9 mouse cellular contexts compared by ENCODE assay signal in the genomic region with DNA sequence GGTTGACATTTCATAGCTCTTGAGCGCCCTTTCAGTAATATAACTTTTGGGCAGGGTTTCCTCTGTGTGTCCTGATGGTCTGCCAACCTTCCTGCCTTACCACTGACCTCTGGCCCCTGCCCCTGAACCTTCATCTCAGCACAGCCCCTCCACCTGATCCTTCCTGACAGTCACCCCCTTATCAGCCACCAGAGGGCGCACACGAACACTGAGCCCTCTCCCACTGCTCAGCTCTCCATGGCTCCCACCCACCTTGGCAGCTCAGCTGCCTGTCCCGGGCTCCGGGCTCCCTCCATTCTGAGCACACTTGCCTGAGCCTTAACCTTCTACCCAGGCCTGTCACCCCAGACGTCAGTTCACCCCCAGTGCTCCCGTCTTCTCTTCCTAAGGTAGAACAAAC. TPM values are rescaled to one million over a fixed set of nuclear protein-coding genes. Genes with fewer than 3 reads are reported as not detected.
DNase-seq lines count a peak whose midpoint lies in the region; ATAC-seq and TF ChIP-seq lines count a peak whose summit lies in the region.
"Had no signal": no experiment of that assay in that cellular context is flagged by ENCODE, and none has a peak within 500 bp of the region (broad histone marks: within the 10 kb centered on the region; RNA-seq: fewer than 3 reads in every experiment).

No protein-coding gene starts in this region.

- peaks cover 28% of the 10 kb centered on the region for H3K27me3 ChIP-seq in kidney, embryonic 14.5 days (ENCODE audit: control insufficient read depth, insufficient read depth, low read length)
- H3K27me3 ChIP-seq in E14TG2a.4 (ENCODE audit: insufficient read depth, low read length), result peaks cover 25% of the 10 kb centered on the region

- no peak overlapping the region for H3K4me2 ChIP-seq in kidney, embryonic 14.5 days (replicated peaks; ENCODE audit: low read depth, low read length)

- intact Hi-C loops in left cerebral cortex, postnatal 4 days (cut with DNase I), result loop anchor here (5.0 to 10.0 kb wide), 2 partner anchors 63 to 166 kb away; a partner anchor contains a TSS

- H3K36me3 ChIP-seq in kidney, embryonic 14.5 days (ENCODE audit: control insufficient read depth, insufficient read depth, low read length), result no peaks in the 10 kb centered on the region
- peaks cover 3% of the 10 kb centered on the region; the same call in 1 of the 2 replicates for H3K36me3 ChIP-seq in E14TG2a.4 (ENCODE audit: insufficient read depth, low read length)

- H3K4me3 ChIP-seq in kidney, embryonic 14.5 days (ENCODE audit: low read length), result no peak overlapping the region
- peak overlapping the region; percentile 75; the same call in 1 of the 2 replicates for H3K4me3 ChIP-seq in E14TG2a.4 (replicated peaks; ENCODE audit: low read length)
- H3K4me3 ChIP-seq: erythroblast, embryonic 14.5 days had no signal

- H3K9ac ChIP-seq in kidney, embryonic 14.5 days (ENCODE audit: low read depth, low read length), result no peak overlapping the region

- peak; percentile 59 for DNase-seq in kidney, adult 11 months
- DNase-seq in c-Kit-positive CD71-negative TER-119-negative erythroid progenitor cells, embryonic 14.5 days (ENCODE audit: low read depth), result peak; percentile 63
- peak; percentile 50 to 66 for DNase-seq in gastrocnemius, postnatal 4 days (ENCODE audit: low spot score in 2 of 2)
- peak; percentile 75 for DNase-seq in left cerebral cortex, postnatal 4 days
- DNase-seq in retina, adult 2 months (ENCODE audit: low read depth, low spot score), result peak; percentile 48

- WGBS in kidney, embryonic 14.5 days, result 3% methylated on average over 7 of the region's 7 CpGs

- no peaks in the 10 kb centered on the region for H3K9me3 ChIP-seq in kidney, embryonic 14.5 days (ENCODE audit: control insufficient read depth, low read length)
- no peaks in the 10 kb centered on the region for H3K9me3 ChIP-seq in E14TG2a.4 (ENCODE audit: low read length)

- TF ChIP-seq CTCF in E14TG2a.4 (conservative IDR thresholded peaks at IDR 0.05; ENCODE audit: low read length), result peak; percentile 72

- ATAC-seq in kidney, embryonic 14.5 days (ENCODE audit: low FRiP score, low TSS enrichment), result no peak
- no peak for ATAC-seq in activated CD4-positive, CD25-positive, alpha-beta regulatory T cell, adult 4 months

- no peak overlapping the region for H3K27ac ChIP-seq in kidney, embryonic 14.5 days (ENCODE audit: low read depth, low read length)

- peaks cover 24% of the 10 kb centered on the region for H3K4me1 ChIP-seq in kidney, embryonic 14.5 days (ENCODE audit: control insufficient read depth, insufficient read depth, low read length)
- H3K4me1 ChIP-seq in E14TG2a.4 (replicated peaks; ENCODE audit: low read depth, low read length), result peaks cover 88% of the 10 kb centered on the region

RNA-seq across cellular contexts. Expression of a gene that starts 2.1 kb away (rescaled TPM):
- polyA plus RNA-seq in kidney, embryonic 14.5 days (2014; fragmentation: Nextera tagmentation; extraction: Ambion mirVana), result 7.6 and 11.6 TPM in 2 replicates
- under 1 TPM; 0.25 to 0.44 TPM for total RNA-seq in gastrocnemius, postnatal 4 days (2021)
- 1 to 10 TPM; 5.4 to 6.1 TPM for total RNA-seq in left cerebral cortex, postnatal 4 days (2021)
- 1 to 10 TPM; 2.4 to 3.1 TPM for polyA plus RNA-seq in activated CD4-positive, CD25-positive, alpha-beta regulatory T cell, adult 4 months (2017; shearing (Covaris generic))

RNA-seq across cellular contexts. Expression of a gene that starts 3.5 kb away (rescaled TPM):
- 25.4 and 60.7 TPM in 2 replicates for polyA plus RNA-seq in kidney, embryonic 14.5 days (2014; fragmentation: Nextera tagmentation; extraction: Ambion mirVana)
- total RNA-seq in gastrocnemius, postnatal 4 days (2021), result 10 to 100 TPM; 35.8 TPM
- 100 to 1,000 TPM; 295 to 304 TPM for total RNA-seq in left cerebral cortex, postnatal 4 days (2021)
- polyA plus RNA-seq in activated CD4-positive, CD25-positive, alpha-beta regulatory T cell, adult 4 months (2017; shearing (Covaris generic)), result 10 to 100 TPM; 11.1 to 16.9 TPM

RNA-seq across cellular contexts. Expression of a gene that starts 22.5 kb away (rescaled TPM):
- 51.4 and 52.7 TPM in 2 replicates for polyA plus RNA-seq in kidney, embryonic 14.5 days (2014; fragmentation: Nextera tagmentation; extraction: Ambion mirVana)
- 10 to 100 TPM; 49.2 to 50.2 TPM for total RNA-seq in gastrocnemius, postnatal 4 days (2021)
- 10 to 100 TPM; 22.6 to 28.2 TPM for total RNA-seq in left cerebral cortex, postnatal 4 days (2021)
- 10 to 100 TPM; 10.2 to 18.0 TPM for polyA plus RNA-seq in activated CD4-positive, CD25-positive, alpha-beta regulatory T cell, adult 4 months (2017; shearing (Covaris generic))

RNA-seq across cellular contexts. Expression of a gene that starts 22.5 kb away (rescaled TPM):
- 240 and 276 TPM in 2 replicates for polyA plus RNA-seq in kidney, embryonic 14.5 days (2014; fragmentation: Nextera tagmentation; extraction: Ambion mirVana)
- 10 to 100 TPM; 90.0 to 97.6 TPM for total RNA-seq in gastrocnemius, postnatal 4 days (2021)
- 10 to 100 TPM; 41.9 to 50.6 TPM for total RNA-seq in left cerebral cortex, postnatal 4 days (2021)
- polyA plus RNA-seq in activated CD4-positive, CD25-positive, alpha-beta regulatory T cell, adult 4 months (2017; shearing (Covaris generic)), result 100 to 1,000 TPM; 148 to 166 TPM

RNA-seq across cellular contexts. Expression of a gene that starts 31.6 kb away (rescaled TPM):
- polyA plus RNA-seq in kidney, embryonic 14.5 days (2014; fragmentation: Nextera tagmentation; extraction: Ambion mirVana), result 21.4 and 29.6 TPM in 2 replicates
- total RNA-seq in gastrocnemius, postnatal 4 days (2021), result 10 to 100 TPM; 17.8 to 18.3 TPM
- total RNA-seq in left cerebral cortex, postnatal 4 days (2021), result 10 to 100 TPM; 26.5 to 26.9 TPM
- 1 to 10 TPM; 5.1 to 5.7 TPM for polyA plus RNA-seq in activated CD4-positive, CD25-positive, alpha-beta regulatory T cell, adult 4 months (2017; shearing (Covaris generic))

Comparison
In these comparisons a context has a peak if more than half of its experiments do, and no peak if none do; other contexts are left out.
1. RNA of a gene that starts 2.1 kb away (total RNA-seq): 5.4 to 6.1 TPM in left cerebral cortex, postnatal 4 days; 0.25 to 0.44 TPM in gastrocnemius, postnatal 4 days; every median in the first group is over 4 times any median in the second.
2. RNA of a gene that starts 3.5 kb away (total RNA-seq): 295 to 304 TPM in left cerebral cortex, postnatal 4 days; 35.8 TPM in gastrocnemius, postnatal 4 days; every median in the first group is over 4 times any median in the second.
3. Peak in every context shown above with its lines, with median percentiles within 50 percentile points of each other: DNase-seq.